Mouse (Mus musculus) adrenal gland, postnatal 10 days (tissue): Measurements from ENCODE around the gene Ptges3. TPM values are rescaled to one million over a fixed set of nuclear protein-coding genes. Genes with fewer than 3 reads are reported as not detected.

Source experiments
- DNase-seq: peaks from one replicate; pipeline ENCODE4 v3.0.0; 2021; ENCODE audit warnings: mixed read lengths
- microRNA-seq: library from miRNA; unstranded; fragments of <30 nt; microRNA quantifications from one replicate; pipeline ENCODE4 v1.2.0, GENCODE M21; 2021
- total RNA-seq, 2 experiments: library from RNA; stranded (reverse); gene quantifications; 2 replicates each; pipeline ENCODE4 v1.2.3; 2021

Gene Ptges3
- total RNA-seq, 2 experiments from 2014 or later, result 138 to 142 TPM

DNA sequence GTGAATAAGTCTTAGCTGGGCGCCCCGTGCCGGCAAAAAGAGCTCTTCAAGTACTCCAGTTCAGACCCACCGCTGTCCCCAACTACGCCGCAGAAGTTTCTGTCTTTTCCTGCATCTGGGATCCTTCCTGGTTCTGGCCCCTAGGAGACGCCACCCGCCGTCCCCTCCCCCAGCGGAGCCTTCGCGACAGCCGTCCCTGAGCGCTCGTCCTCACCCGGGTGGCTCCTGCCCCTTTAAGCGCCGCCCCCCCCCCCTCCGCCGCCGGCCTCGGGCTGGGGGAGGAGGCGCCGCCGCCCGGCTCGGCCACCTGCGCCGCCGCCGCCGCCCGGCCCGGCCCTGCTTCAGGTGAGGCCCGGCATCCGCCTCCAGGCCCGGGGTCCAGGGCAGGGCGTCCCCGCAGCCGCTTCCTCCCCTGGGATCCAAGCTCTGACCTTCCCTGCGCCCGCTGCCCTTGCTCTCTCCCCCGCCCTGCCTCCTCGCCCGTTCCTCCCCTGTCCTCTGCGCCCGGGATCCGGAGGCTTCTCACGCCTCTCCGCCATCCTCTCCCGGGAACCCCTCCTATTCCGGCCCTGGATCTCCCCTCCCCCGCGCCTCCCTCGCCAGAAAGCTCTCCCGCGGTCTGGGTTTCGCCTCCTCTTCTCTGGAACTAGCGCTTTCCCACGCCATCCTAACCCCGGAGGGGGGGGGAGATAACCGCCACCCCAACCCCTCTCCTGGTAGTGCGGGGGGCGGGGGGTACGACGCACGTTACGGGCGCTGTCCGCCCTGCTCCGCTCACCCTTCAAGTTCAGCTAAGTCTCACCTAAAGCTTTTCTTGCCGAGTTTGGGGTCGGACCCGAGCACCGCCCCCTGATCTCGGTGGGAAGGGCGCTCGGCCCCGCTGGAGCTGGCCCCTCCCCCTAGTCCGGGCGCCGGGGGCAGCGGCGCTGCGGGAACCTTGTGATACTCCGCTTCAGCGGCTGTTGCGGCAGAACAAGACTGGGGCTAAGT, 34.0 kb downstream of the Ptges3 start:
- DNase-seq, result peak; percentile 92

- peak; percentile 43 for DNase-seq
These were observed 34.9 kb downstream of the Ptges3 start for GRCm38 (mm10) chr10:128093496-128094294.

DNA sequence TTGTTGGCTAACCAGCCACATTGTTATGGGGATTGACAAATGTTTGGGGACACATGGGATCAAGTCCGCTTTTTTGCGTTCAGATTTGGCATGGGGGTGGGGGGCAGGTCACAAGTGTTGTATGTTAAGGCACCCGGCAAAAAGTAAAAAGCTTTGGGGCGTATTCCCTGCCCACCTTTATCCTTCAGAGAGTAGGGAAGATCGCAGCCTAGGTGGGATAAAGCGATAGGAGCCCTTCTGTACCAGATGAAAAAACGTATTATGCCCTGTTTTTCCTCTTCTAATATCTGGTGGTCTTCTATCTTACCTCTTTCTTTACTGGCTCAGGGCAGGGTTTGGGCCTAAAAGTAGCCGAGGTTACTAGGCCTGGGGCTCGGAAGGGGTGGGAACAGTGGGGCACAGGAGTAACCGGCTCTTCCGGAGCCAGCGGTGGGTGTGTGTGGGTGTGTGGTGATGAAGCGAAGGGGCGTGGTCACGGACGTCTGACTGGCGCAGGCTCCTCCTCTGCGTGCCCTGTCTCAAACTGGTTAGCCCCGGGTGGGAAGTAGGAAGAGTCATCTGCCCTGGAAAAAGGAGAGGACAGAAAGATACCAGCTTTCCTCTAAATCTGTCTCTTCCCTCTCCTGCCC, 35.7 kb downstream of the Ptges3 start:
- peak; percentile 92 for DNase-seq

GRCm38 (mm10) chr10:128095003-128095636, 36.4 kb downstream of the Ptges3 start:
- DNase-seq, result no peak

DNA sequence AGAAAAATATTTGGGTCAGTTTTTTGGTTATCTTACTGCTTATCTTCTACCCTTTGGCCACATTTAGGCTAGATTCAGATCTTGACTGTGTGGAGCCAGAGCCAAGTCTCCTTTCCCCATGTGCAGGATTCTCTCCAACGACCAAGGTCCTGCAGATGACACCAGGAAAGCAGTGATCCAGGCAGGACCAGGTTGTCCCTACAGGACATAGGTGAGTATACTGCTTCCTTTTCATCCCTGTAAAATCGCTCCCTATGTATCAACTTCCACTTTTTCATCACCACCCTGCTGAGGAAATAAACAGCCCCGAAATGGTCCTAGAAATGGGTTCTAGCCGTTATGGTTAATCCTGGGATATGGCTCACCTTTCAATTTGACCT, 37.5 kb downstream of the Ptges3 start:
- no peak for DNase-seq

DNA sequence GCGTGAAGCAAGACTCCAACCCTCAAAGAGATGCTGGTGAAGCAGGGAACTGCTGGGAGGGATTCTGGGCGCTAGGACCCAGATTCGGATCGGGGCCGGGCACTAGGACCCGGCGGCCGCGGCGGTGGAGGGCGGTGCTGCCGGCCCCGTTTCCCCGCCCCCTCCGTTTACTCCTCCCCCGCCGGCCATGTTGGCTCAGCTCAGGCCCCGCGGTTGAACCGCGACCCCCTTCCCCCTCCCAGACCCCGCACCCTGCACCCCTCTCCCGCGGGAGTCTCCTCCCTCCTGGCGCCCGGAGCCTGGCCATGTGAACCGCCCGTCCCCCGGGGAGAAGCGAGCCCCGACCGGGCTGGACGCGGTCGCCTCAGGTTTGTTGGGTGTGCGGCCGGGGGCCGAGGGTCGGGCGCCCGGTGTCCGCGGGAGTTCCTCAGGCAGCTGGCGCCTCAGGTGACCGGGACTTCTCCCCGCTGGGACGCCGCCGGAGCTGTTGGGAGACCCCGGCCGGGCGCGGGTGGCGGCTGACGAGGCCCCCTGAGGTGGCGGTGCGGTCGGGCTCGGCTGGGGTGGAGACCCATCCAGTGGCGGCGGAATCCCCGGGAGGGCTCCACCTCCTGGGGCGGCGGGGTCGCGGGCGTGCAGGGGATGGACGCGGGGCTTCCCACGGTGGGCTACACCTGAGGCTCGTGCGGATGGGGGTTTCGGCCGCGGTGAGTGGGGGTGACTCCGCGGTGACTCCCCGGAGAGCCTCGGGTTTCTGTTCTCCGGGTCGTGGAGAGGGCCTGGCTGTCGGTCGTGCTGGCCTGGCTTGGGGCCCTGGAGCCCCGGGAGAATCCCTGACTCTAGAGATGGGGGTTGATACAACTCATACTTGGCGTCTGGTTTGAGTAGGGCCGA, 38.2 kb downstream of the Ptges3 start:
- peak; percentile 94 for DNase-seq

DNA sequence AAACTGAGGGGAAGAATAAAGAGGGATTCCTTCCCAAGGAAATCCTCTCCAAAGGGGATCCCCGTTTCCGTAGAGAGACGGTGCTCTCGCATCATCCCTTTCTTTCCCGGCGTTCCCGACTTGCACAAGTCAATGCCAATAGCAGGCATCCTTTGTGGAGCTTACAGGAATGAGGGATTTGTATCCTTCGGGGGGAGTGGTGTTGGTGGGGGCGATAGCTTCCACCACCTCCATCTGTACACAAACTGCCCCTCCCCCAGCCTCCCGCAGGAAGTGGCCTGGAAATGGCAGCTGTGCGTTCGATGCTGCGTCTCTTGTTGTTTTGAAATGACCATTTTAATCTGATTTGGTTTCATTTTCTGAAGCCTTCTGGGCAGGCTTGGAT, 38.8 kb downstream of the Ptges3 start:
- peak; percentile 78 for DNase-seq

DNA sequence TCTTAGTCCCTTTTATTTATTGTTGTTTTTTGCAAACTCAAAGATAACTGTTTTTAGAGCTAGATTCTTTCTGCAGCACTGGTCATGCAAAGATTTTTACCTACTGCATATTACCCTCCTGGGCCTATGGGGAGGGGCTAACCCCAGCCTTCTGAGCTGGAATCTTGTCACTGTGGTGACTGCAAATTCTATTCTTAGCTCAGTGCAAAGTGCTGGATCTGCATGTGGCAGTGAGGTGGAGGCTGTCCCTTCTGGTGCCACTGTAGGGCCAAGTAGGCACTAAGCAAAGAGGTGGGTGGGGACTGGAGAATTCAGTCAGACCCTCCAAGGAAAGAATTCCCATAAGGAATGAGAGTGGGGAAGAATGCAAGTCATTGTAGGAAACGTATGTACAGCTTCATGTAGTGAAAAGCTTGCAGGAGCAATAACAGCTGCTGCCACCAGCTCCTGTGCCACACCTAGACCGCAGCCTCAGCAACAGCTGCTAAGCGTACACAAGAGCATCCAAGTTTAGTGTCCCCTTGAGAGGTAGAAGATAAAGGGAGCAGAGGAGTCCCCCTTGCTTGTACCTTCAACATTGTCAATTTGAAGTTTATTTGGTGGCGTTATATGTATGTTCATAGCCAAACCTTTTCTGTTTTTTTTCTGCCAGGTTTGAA, 51.5 kb downstream of the Ptges3 start:
- DNase-seq, result no peak

- DNase-seq, result no peak
These were observed 52.5 kb downstream of the Ptges3 start for GRCm38 (mm10) chr10:128111227-128111626.

DNA sequence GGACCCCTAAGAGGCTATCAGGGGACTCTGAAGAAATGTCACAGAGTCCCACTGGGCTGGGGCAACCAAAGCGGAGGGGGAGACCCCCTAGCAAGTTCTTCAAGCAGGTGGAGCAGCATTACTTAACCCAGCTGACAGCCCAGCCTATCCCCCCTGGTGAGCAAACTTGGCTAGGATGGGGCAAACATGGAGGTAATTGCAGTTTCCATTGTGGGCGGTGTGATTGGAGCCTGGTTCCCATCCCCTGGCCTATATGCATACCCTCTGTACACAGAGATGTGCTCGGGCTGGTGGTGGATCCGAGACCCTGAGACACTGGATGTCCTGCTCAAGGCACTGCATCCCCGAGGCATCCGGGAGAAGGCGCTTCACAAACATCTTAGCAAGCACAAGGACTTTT, 65.1 kb downstream of the Ptges3 start:
- DNase-seq, result no peak

- no peak for DNase-seq
These were observed 66.1 kb downstream of the Ptges3 start for GRCm38 (mm10) chr10:128124831-128125230.

DNA sequence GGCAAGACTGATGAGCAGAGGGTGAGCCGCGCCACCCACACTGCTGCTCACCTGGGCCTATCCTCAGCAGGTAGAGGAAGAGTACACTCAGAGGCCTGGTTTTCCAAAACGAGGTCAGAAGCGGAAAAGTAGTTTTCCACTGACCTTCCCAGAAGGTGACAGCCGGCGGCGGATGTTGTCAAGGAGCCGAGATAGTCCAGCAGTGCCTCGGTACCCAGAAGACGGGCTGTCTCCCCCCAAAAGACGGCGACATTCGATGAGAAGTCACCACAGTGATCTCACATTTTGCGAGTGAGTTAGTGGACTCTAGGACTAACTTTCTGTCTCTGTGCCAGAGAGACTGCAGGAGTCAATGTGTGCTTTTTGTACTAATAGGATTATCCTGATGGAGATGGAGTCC, 67.2 kb downstream of the Ptges3 start:
- no peak for DNase-seq

Small RNAs within 50 kb of the gene (microRNA-seq; reads per million reads assigned to microRNA genes)
- 102 reads per million, percentile 45 among the genes with 10 or more reads in this experiment for gene Mir677

Other genes starting within 250 kb of the Ptges3 start
- under 1 TPM in 1 of 2 experiments, not detected in 1; 0.24 TPM for gene Rdh19, start 209.0 kb upstream of the Ptges3 start, total RNA-seq
- 1 to 10 TPM; 1.8 to 2.1 TPM for gene Rdh16f2, start 192.5 kb upstream of the Ptges3 start, total RNA-seq
- 100 to 1,000 TPM in 1 of 2 experiments, 10 to 100 TPM in 1; 45.4 to 112 TPM for gene Rdh7, start 170.1 kb upstream of the Ptges3 start, total RNA-seq
- gene Sdr9c7, start 160.4 kb upstream of the Ptges3 start, total RNA-seq, result under 1 TPM; 0.42 to 0.45 TPM
- 10 to 100 TPM in 1 of 2 experiments, 1 to 10 TPM in 1; 9.5 to 23.7 TPM for gene Hsd17b6, start 51.3 kb upstream of the Ptges3 start, total RNA-seq
- 10 to 100 TPM; 11.2 to 16.4 TPM for gene Prim1, start 43.8 kb upstream of the Ptges3 start, total RNA-seq
- gene Naca, start 23.4 kb upstream of the Ptges3 start, total RNA-seq, result 100 to 1,000 TPM; 694 to 716 TPM
- 1,000 to 10,000 TPM; 4,995 to 5,524 TPM for gene Atp5b, start 24.3 kb downstream of the Ptges3 start, total RNA-seq
- gene Baz2a, start 32.6 kb downstream of the Ptges3 start, total RNA-seq, result 10 to 100 TPM; 37.1 to 51.9 TPM
- 10 to 100 TPM; 65.3 to 74.8 TPM for gene Rbms2, start 121.3 kb downstream of the Ptges3 start, total RNA-seq
- gene Gls2, start 135.5 kb downstream of the Ptges3 start, total RNA-seq, result 10 to 100 TPM; 12.8 to 22.3 TPM
- 10 to 100 TPM; 21.6 to 27.3 TPM for gene Spryd4, start 152.9 kb downstream of the Ptges3 start, total RNA-seq
- not detected for gene Mip, start 166.9 kb downstream of the Ptges3 start, total RNA-seq
- gene Timeless, start 173.1 kb downstream of the Ptges3 start, total RNA-seq, result 10 to 100 TPM; 16.4 to 21.9 TPM
- gene Apon, start 195.1 kb downstream of the Ptges3 start, total RNA-seq, result 10 to 100 TPM in 1 of 2 experiments, 1 to 10 TPM in 1; 7.4 to 17.5 TPM
- gene Apof, start 209.7 kb downstream of the Ptges3 start, total RNA-seq, result 100 to 1,000 TPM in 1 of 2 experiments, 10 to 100 TPM in 1; 78.0 to 183 TPM
- gene Stat2, start 211.6 kb downstream of the Ptges3 start, total RNA-seq, result 10 to 100 TPM; 17.4 to 27.5 TPM
- gene Il23a, start 239.8 kb downstream of the Ptges3 start, total RNA-seq, result under 1 TPM in 1 of 2 experiments, not detected in 1; 0.27 TPM
- 10 to 100 TPM; 24.0 to 32.8 TPM for gene Pan2, start 244.4 kb downstream of the Ptges3 start, total RNA-seq